Mouse (Mus musculus): ENCODE measurements around the gene Adamts1.

Gene Adamts1

GRCm38 (mm10) chr16:85802954-85803353 lies at the start of gene Adamts1:
Gene Adamts1 (minus strand): TSS chr16:85803113.
- no peak for DNase-seq (ENCODE audit: low spot score in 2 of 2)

GRCm38 (mm10) chr16:85827066-85827465 lies 24.2 kb upstream of the Adamts1 start:
- DNase-seq (ENCODE audit: low spot score in 2 of 2): no peak

GRCm38 (mm10) chr16:85822330-85822916 lies 19.5 kb upstream of the Adamts1 start:
- DNase-seq (ENCODE audit: low spot score in 2 of 2): no peak

- no peak for DNase-seq (ENCODE audit: low spot score in 2 of 2)
Measured at GRCm38 (mm10) chr16:85819808-85820458, 17.0 kb upstream of the Adamts1 start.

GRCm38 (mm10) chr16:85814116-85814515 lies 11.2 kb upstream of the Adamts1 start:
- no peak for DNase-seq (ENCODE audit: low spot score in 2 of 2)

GRCm38 (mm10) chr16:85807626-85808025 lies 4.7 kb upstream of the Adamts1 start:
- no peak for DNase-seq (ENCODE audit: low spot score in 2 of 2)

GRCm38 (mm10) chr16:85807072-85807471 lies 4.2 kb upstream of the Adamts1 start:
- no peak for DNase-seq (ENCODE audit: low spot score in 2 of 2)

GRCm38 (mm10) chr16:85805581-85805980 lies 2.7 kb upstream of the Adamts1 start:
- DNase-seq (ENCODE audit: low spot score in 2 of 2): no peak

GRCm38 (mm10) chr16:85803613-85804551 lies 969 bp upstream of the Adamts1 start:
- no peak for DNase-seq (ENCODE audit: low spot score in 2 of 2)

GRCm38 (mm10) chr16:85801971-85802811 lies 722 bp downstream of the Adamts1 start:
- no peak for DNase-seq (ENCODE audit: low spot score in 2 of 2)

GRCm38 (mm10) chr16:85801252-85801651 lies 1.7 kb downstream of the Adamts1 start:
- DNase-seq (ENCODE audit: low spot score in 2 of 2): no peak

- DNase-seq (ENCODE audit: low spot score in 2 of 2): peak in 1 of 2 experiments; percentile 19
Measured at GRCm38 (mm10) chr16:85800691-85801090, 2.2 kb downstream of the Adamts1 start.

GRCm38 (mm10) chr16:85799971-85800370 lies 2.9 kb downstream of the Adamts1 start:
- DNase-seq (ENCODE audit: low spot score in 2 of 2): no peak

- DNase-seq (ENCODE audit: low spot score in 2 of 2): no peak
Measured at GRCm38 (mm10) chr16:85798334-85798733, 4.6 kb downstream of the Adamts1 start.

GRCm38 (mm10) chr16:85797161-85797560 lies 5.8 kb downstream of the Adamts1 start:
- DNase-seq (ENCODE audit: low spot score in 2 of 2): no peak

- no peak for DNase-seq (ENCODE audit: low spot score in 2 of 2)
Measured at GRCm38 (mm10) chr16:85795731-85796130, 7.2 kb downstream of the Adamts1 start.

- no peak for DNase-seq (ENCODE audit: low spot score in 2 of 2)
Measured at GRCm38 (mm10) chr16:85793166-85793830, 9.6 kb downstream of the Adamts1 start.

GRCm38 (mm10) chr16:85781076-85781475 lies 21.8 kb downstream of the Adamts1 start:
- no peak for DNase-seq (ENCODE audit: low spot score in 2 of 2)

GRCm38 (mm10) chr16:85779775-85780174 lies 23.1 kb downstream of the Adamts1 start:
- no peak for DNase-seq (ENCODE audit: low spot score in 2 of 2)

- DNase-seq (ENCODE audit: low spot score in 2 of 2): no peak
Measured at GRCm38 (mm10) chr16:85772272-85772671, 30.6 kb downstream of the Adamts1 start.

- no peak for DNase-seq (ENCODE audit: low spot score in 2 of 2)
Measured at GRCm38 (mm10) chr16:85767341-85767740, 35.6 kb downstream of the Adamts1 start.

All from spleen, postnatal 36 days (tissue).